Mouse (Mus musculus): ENCODE measurements around the gene Tcp11l2. TPM values are rescaled to one million over a fixed set of nuclear protein-coding genes. Genes with fewer than 3 reads are reported as not detected.

The Tcp11l2 gene
- total RNA-seq, 1 experiment, result 2.8 TPM

DNA sequence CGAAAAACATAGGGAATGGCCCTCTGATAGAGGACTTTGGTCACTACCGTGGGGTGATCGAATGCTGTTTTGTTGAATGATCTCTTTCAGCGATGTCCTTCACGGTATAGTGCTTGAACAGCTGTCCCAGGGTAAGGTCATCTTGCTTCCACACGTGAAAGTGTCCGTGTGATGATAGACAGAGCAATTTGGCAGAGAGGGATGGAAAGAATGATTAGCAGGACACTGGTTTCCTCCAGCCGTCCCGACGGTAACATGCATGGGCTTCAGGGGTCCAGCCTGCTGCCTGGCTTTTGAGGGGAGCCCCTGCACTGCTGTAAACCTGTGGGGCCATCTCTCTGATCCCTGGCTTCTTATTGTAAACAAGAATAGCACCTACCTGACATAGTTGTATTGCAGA is 2.3 kb downstream of the Tcp11l2 start:
- no peak for DNase-seq (ENCODE audit: low read depth, low spot score)
- no peak overlapping the region for H3K4me3 ChIP-seq (ENCODE audit: insufficient read depth in 1 of 2, low read depth in 1 of 2, low read length in 2 of 2, poor library complexity in 1 of 2, severe bottlenecking in 1 of 2)
- no peak overlapping the region for H3K9ac ChIP-seq (ENCODE audit: insufficient read depth, low read depth, low read length, poor library complexity, severe bottlenecking)
- peaks cover 0 to 5% of the 10 kb centered on the region in 2 experiments; a peak in 2 of 4 replicates for H3K4me1 ChIP-seq (ENCODE audit: control insufficient read depth in 2 of 2, insufficient read depth in 2 of 2, low read length in 2 of 2, poor library complexity in 1 of 2)
- H3K36me3 ChIP-seq (ENCODE audit: control insufficient read depth, insufficient read depth, low read length, poor library complexity, severe bottlenecking), result no peaks in the 10 kb centered on the region
- in situ Hi-C loops (cut with MboI; ENCODE audit: low sequenced_read_pairs in 2 of 2, unreplicated experiment in 2 of 2), result no loop called here
- H3K9me3 ChIP-seq (ENCODE audit: control insufficient read depth, insufficient read depth, low read depth, low read length), result no peaks in the 10 kb centered on the region
- TF ChIP-seq MAFK (IDR thresholded peaks at IDR 0.05; ENCODE audit: insufficient read depth, low read depth, low read length) (no peak), HCFC1 (IDR thresholded peaks at IDR 0.05; ENCODE audit: borderline replicate concordance, insufficient read depth, low read length) (no peak), ZC3H11A (IDR thresholded peaks at IDR 0.05; ENCODE audit: borderline replicate concordance, low read depth, low read length) (no peak), ZNF384 (IDR thresholded peaks at IDR 0.05; ENCODE audit: low read depth, low read length) (no peak), CHD2 (IDR thresholded peaks at IDR 0.05; ENCODE audit: low read depth, low read length) (no peak)
- no peak overlapping the region for H3K27ac ChIP-seq (ENCODE audit: insufficient read depth, low read depth, low read length, poor library complexity, severe bottlenecking)

DNA sequence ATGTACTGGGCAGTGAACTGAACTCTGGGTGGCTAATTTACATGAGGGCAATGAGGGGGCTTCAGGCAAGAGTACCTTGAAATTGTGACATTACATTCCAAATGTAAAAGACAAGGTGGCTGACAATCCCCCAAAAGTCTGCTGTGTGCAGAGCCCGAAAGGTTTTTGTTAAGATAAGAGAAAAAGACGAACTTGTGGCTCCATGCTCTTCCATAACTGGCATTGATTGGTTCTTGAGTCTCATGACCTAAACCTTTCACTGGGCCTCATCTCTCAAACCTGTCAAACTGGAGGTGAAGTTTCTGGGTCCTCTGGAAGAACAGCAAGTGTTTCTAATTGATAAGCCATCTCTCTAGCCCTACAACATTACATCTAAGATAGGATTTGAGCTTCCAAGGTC is 3.1 kb downstream of the Tcp11l2 start:
- in situ Hi-C loops (cut with MboI; ENCODE audit: low sequenced_read_pairs in 2 of 2, unreplicated experiment in 2 of 2), result no loop called here
- TF ChIP-seq ZC3H11A (IDR thresholded peaks at IDR 0.05; ENCODE audit: borderline replicate concordance, low read depth, low read length) (no peak), CHD2 (IDR thresholded peaks at IDR 0.05; ENCODE audit: low read depth, low read length) (no peak), MAFK (IDR thresholded peaks at IDR 0.05; ENCODE audit: insufficient read depth, low read depth, low read length) (no peak), ZNF384 (IDR thresholded peaks at IDR 0.05; ENCODE audit: low read depth, low read length) (no peak), HCFC1 (IDR thresholded peaks at IDR 0.05; ENCODE audit: borderline replicate concordance, insufficient read depth, low read length) (no peak)

DNA sequence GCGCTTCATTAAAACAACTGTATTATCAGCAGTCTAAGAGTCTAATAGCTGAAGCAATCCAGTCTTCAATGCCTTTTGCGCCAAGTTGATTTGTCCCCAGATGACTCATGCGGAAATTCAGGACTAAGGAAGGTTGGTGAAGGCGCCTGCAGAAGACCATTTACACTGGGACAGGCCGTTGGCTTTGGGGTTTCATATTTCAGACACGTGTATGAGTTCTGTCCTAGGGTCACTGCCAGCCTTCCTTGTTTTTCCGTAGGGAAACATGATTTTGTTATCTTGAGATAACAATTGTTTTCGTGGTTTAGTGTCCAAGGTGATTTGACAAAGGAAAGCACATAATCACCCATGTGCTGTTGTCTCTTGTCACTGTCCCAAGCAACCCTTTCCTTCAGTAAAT is 4.8 kb downstream of the Tcp11l2 start:
- H3K9me3 ChIP-seq (ENCODE audit: control insufficient read depth, insufficient read depth, low read depth, low read length), result no peaks in the 10 kb centered on the region
- TF ChIP-seq ZC3H11A (IDR thresholded peaks at IDR 0.05; ENCODE audit: borderline replicate concordance, low read depth, low read length) (no peak), HCFC1 (IDR thresholded peaks at IDR 0.05; ENCODE audit: borderline replicate concordance, insufficient read depth, low read length) (no peak), MAFK (IDR thresholded peaks at IDR 0.05; ENCODE audit: insufficient read depth, low read depth, low read length) (no peak), CHD2 (IDR thresholded peaks at IDR 0.05; ENCODE audit: low read depth, low read length) (no peak), ZNF384 (IDR thresholded peaks at IDR 0.05; ENCODE audit: low read depth, low read length) (no peak)
- peaks cover 0 to 5% of the 10 kb centered on the region in 2 experiments; a peak in 2 of 4 replicates for H3K4me1 ChIP-seq (ENCODE audit: control insufficient read depth in 2 of 2, insufficient read depth in 2 of 2, low read length in 2 of 2, poor library complexity in 1 of 2)
- in situ Hi-C loops (cut with MboI; ENCODE audit: low sequenced_read_pairs in 2 of 2, unreplicated experiment in 2 of 2), result no loop called here
- no peak overlapping the region for H3K4me3 ChIP-seq (ENCODE audit: insufficient read depth in 1 of 2, low read depth in 1 of 2, low read length in 2 of 2, poor library complexity in 1 of 2, severe bottlenecking in 1 of 2)
- H3K27ac ChIP-seq (ENCODE audit: insufficient read depth, low read depth, low read length, poor library complexity, severe bottlenecking), result no peak overlapping the region
- DNase-seq (ENCODE audit: low read depth, low spot score), result no peak
- no peak overlapping the region for H3K9ac ChIP-seq (ENCODE audit: insufficient read depth, low read depth, low read length, poor library complexity, severe bottlenecking)
- no peaks in the 10 kb centered on the region for H3K36me3 ChIP-seq (ENCODE audit: control insufficient read depth, insufficient read depth, low read length, poor library complexity, severe bottlenecking)

More for the DNA sequence above, 3.1 kb downstream of the Tcp11l2 start:
- DNase-seq (ENCODE audit: low read depth, low spot score), result no peak
- H3K4me1 ChIP-seq (ENCODE audit: control insufficient read depth in 2 of 2, insufficient read depth in 2 of 2, low read length in 2 of 2, poor library complexity in 1 of 2), result peaks cover 0 to 5% of the 10 kb centered on the region in 2 experiments; a peak in 2 of 4 replicates
- no peaks in the 10 kb centered on the region for H3K9me3 ChIP-seq (ENCODE audit: control insufficient read depth, insufficient read depth, low read depth, low read length)
- H3K36me3 ChIP-seq (ENCODE audit: control insufficient read depth, insufficient read depth, low read length, poor library complexity, severe bottlenecking), result no peaks in the 10 kb centered on the region
- no peak overlapping the region for H3K27ac ChIP-seq (ENCODE audit: insufficient read depth, low read depth, low read length, poor library complexity, severe bottlenecking)
- H3K9ac ChIP-seq (ENCODE audit: insufficient read depth, low read depth, low read length, poor library complexity, severe bottlenecking), result no peak overlapping the region
- no peak overlapping the region for H3K4me3 ChIP-seq (ENCODE audit: insufficient read depth in 1 of 2, low read depth in 1 of 2, low read length in 2 of 2, poor library complexity in 1 of 2, severe bottlenecking in 1 of 2)

DNA sequence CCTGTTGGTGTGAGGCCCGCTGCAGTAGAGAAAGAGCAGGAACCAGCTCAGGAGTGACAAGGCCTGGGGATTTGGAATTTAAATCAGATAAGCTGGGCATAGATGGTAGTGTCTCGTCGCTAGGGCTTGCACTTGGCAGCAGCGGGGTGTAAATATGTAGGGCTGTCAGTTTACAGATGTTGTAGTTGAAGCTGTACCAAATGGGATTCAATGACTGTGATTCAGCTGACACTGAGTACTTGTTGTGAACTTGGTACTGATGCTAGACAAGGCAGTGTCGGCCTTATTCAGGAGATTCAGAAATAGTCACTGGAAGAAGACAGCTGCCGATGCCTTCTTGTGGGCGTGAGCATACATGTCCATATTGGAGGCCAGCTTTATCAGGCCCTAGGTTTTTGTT is 5.8 kb downstream of the Tcp11l2 start:
- no peak for TF ChIP-seq ZC3H11A (IDR thresholded peaks at IDR 0.05; ENCODE audit: borderline replicate concordance, low read depth, low read length)
- TF ChIP-seq ZNF384 (IDR thresholded peaks at IDR 0.05; ENCODE audit: low read depth, low read length), result no peak
- Histone ChIP-seq H3K9me3 (ENCODE audit: control insufficient read depth, insufficient read depth, low read depth, low read length) (no peaks in the 10 kb centered on the region), H3K9ac (ENCODE audit: insufficient read depth, low read depth, low read length, poor library complexity, severe bottlenecking) (no peak overlapping the region), H3K4me3 (ENCODE audit: insufficient read depth in 1 of 2, low read depth in 1 of 2, low read length in 2 of 2, poor library complexity in 1 of 2, severe bottlenecking in 1 of 2) (no peak overlapping the region), H3K27ac (ENCODE audit: insufficient read depth, low read depth, low read length, poor library complexity, severe bottlenecking) (no peak overlapping the region), H3K36me3 (ENCODE audit: control insufficient read depth, insufficient read depth, low read length, poor library complexity, severe bottlenecking) (no peaks in the 10 kb centered on the region), H3K4me1 (ENCODE audit: control insufficient read depth in 2 of 2, insufficient read depth in 2 of 2, low read length in 2 of 2, poor library complexity in 1 of 2) (peaks cover 0 to 5% of the 10 kb centered on the region in 2 experiments; a peak in 2 of 4 replicates)
- in situ Hi-C loops (cut with MboI; ENCODE audit: low sequenced_read_pairs in 2 of 2, unreplicated experiment in 2 of 2), result no loop called here
- DNase-seq (ENCODE audit: low read depth, low spot score), result no peak

Measured in ES-E14 (cell line).